Mouse (Mus musculus) lung, embryonic 15.5 days (tissue): ENCODE data around the gene Slc35e4. TPM values are rescaled to one million over a fixed set of nuclear protein-coding genes. Genes with fewer than 3 reads are reported as not detected.
A peak's percentile ranks its signal among the peaks of the same experiment; 100 is the strongest.
"Not testable (repeated sequence)": the region's sequence is repeated elsewhere in the genome, so short reads cannot be mapped to it uniquely, and the experiment has no call there.

Source experiments
- ATAC-seq: fragments of 200-750 bp; cut with Nextera tagmentation; 2 replicates; pipeline ENCODE4 v1.8.0; 2017; ENCODE audit warnings: moderate number of reproducible peaks, borderline replicate concordance; ENCODE audit not compliant: low FRiP score, low TSS enrichment; ENCODE audit errors: extremely low read depth
- H3K27ac ChIP-seq: fragments of 300-500 bp; sonication (generic); 2 replicates; pipeline ENCODE4 v1.5.1; 2015; ENCODE audit warnings: moderate library complexity, mild to moderate bottlenecking, inconsistent platforms
- H3K27me3 ChIP-seq: fragments of 300-500 bp; sonication (generic); 2 replicates; pipeline ENCODE4 v1.6.1; 2015; ENCODE audit warnings: inconsistent platforms
- H3K36me3 ChIP-seq: fragments of 300-500 bp; sonication (generic); 2 replicates; pipeline ENCODE4 v1.6.1; 2015; ENCODE audit warnings: inconsistent platforms
- H3K4me1 ChIP-seq: fragments of 300-500 bp; sonication (generic); 2 replicates; pipeline ENCODE4 v1.6.1; 2015; ENCODE audit warnings: inconsistent platforms
- H3K4me2 ChIP-seq: fragments of 300-500 bp; sonication (generic); 2 replicates; pipeline ENCODE4 v1.6.1; 2015; ENCODE audit warnings: inconsistent platforms, mild to moderate bottlenecking, moderate library complexity
- H3K4me3 ChIP-seq: fragments of 300-500 bp; sonication (generic); 2 replicates; pipeline ENCODE4 v1.5.1; 2015; ENCODE audit warnings: mild to moderate bottlenecking, inconsistent platforms
- H3K9ac ChIP-seq: fragments of 300-500 bp; sonication (generic); 2 replicates; pipeline ENCODE4 v1.6.1; 2015; ENCODE audit warnings: inconsistent platforms
- H3K9me3 ChIP-seq: fragments of 300-500 bp; sonication (generic); 2 replicates; pipeline ENCODE4 v1.6.1; 2016; ENCODE audit warnings: inconsistent platforms
- WGBS: fragments of 180-500 bp; shearing (Covaris S2); methylation state at CpG from one replicate; pipeline ENCODE4 v1.1.7; 2015; 5-methylcytosine and 5-hydroxymethylcytosine counted together
- polyA plus RNA-seq: library from polyadenylated mRNA; unstranded; fragments of >200 nt; fragmentation: Nextera tagmentation; extraction: Ambion mirVana; gene quantifications from 2 replicates; pipeline ENCODE4 v1.2.1, GENCODE M21; 2015

Gene Slc35e4
- polyA plus RNA-seq, 1 experiment from 2014 or later, result 3.4 TPM

- Histone ChIP-seq H3K9ac (peak overlapping the region; percentile 51), H3K27ac (peak overlapping the region; percentile 67; the same call in 1 of the 2 replicates), H3K4me1 (peaks cover 38% of the 10 kb centered on the region), H3K9me3 (no peaks in the 10 kb centered on the region), H3K4me3 (peak overlapping the region; percentile 64), H3K36me3 (0 out of 2 replicates have a peak, but pooled peaks cover 3% of the 10 kb centered on the region), H3K27me3 (peaks cover 9% of the 10 kb centered on the region; the same call in 1 of the 2 replicates), H3K4me2 (peak overlapping the region; percentile 95)
- 3% methylated on average over 16 of the region's 16 CpGs for WGBS
- ATAC-seq, result no peak
Measured at GRCm38 (mm10) chr11:3912875-3913271, 1.6 kb downstream of the Slc35e4 start.

GRCm38 (mm10) chr11:3912100-3912874 is 2.2 kb downstream of the Slc35e4 start:
- ATAC-seq, result no peak

GRCm38 (mm10) chr11:3911440-3911839 is 3.0 kb downstream of the Slc35e4 start:
- WGBS, result 88% methylated on average over 6 of the region's 6 CpGs
- H3K9ac ChIP-seq, H3K4me3 ChIP-seq, H3K9me3 ChIP-seq, H3K27me3 ChIP-seq, H3K36me3 ChIP-seq, ATAC-seq, H3K27ac ChIP-seq: not testable (repeated sequence)
- Histone ChIP-seq H3K4me1 (peaks cover 38% of the 10 kb centered on the region), H3K4me2 (peak overlapping the region; percentile 4; the same call in 1 of the 2 replicates)

More at GRCm38 (mm10) chr11:3912100-3912874, 2.2 kb downstream of the Slc35e4 start:
- H3K27ac ChIP-seq, result no peak overlapping the region
- no peaks in the 10 kb centered on the region for H3K36me3 ChIP-seq
- WGBS, result 18% methylated on average over 19 of the region's 19 CpGs
- peaks cover 38% of the 10 kb centered on the region for H3K4me1 ChIP-seq
- H3K4me3 ChIP-seq, result peak overlapping the region; percentile 64
- no peak overlapping the region for H3K9ac ChIP-seq
- peaks cover 9% of the 10 kb centered on the region; the same call in 1 of the 2 replicates for H3K27me3 ChIP-seq
- H3K4me2 ChIP-seq, result peak overlapping the region; percentile 95
- no peaks in the 10 kb centered on the region for H3K9me3 ChIP-seq

GRCm38 (mm10) chr11:3910513-3911310 is 3.8 kb downstream of the Slc35e4 start:
- no peak overlapping the region for H3K27ac ChIP-seq
- peaks cover 9% of the 10 kb centered on the region; the same call in 1 of the 2 replicates for H3K27me3 ChIP-seq
- WGBS, result 59% methylated on average over 5 of the region's 5 CpGs
- ATAC-seq, result no peak
- no peak overlapping the region for H3K4me3 ChIP-seq
- H3K4me1 ChIP-seq, result peaks cover 38% of the 10 kb centered on the region
- H3K9me3 ChIP-seq, result no peaks in the 10 kb centered on the region
- H3K4me2 ChIP-seq, result peak overlapping the region; percentile 4; the same call in 1 of the 2 replicates
- no peak overlapping the region for H3K9ac ChIP-seq
- no peaks in the 10 kb centered on the region for H3K36me3 ChIP-seq

GRCm38 (mm10) chr11:3909236-3909635 is 5.2 kb downstream of the Slc35e4 start:
- Histone ChIP-seq H3K4me3 (no peak overlapping the region), H3K9me3 (no peaks in the 10 kb centered on the region), H3K36me3 (no peaks in the 10 kb centered on the region), H3K4me1 (peaks cover 36% of the 10 kb centered on the region), H3K9ac (no peak overlapping the region), H3K27me3 (peaks cover 9% of the 10 kb centered on the region; the same call in 1 of the 2 replicates), H3K27ac (no peak overlapping the region), H3K4me2 (no peak overlapping the region)
- 89% methylated on average over 4 of the region's 4 CpGs for WGBS
- no peak for ATAC-seq

GRCm38 (mm10) chr11:3905446-3905845 is 9.0 kb downstream of the Slc35e4 start:
- Histone ChIP-seq H3K4me3 (no peak overlapping the region), H3K36me3 (no peaks in the 10 kb centered on the region), H3K9me3 (no peaks in the 10 kb centered on the region), H3K9ac (no peak overlapping the region), H3K27ac (no peak overlapping the region), H3K27me3 (no peaks in the 10 kb centered on the region), H3K4me2 (no peak overlapping the region), H3K4me1 (peaks cover 12% of the 10 kb centered on the region)
- ATAC-seq, result no peak
- WGBS, result 93% methylated on average over 1 of the region's 1 CpGs

GRCm38 (mm10) chr11:3904673-3905072 is 9.8 kb downstream of the Slc35e4 start:
- Histone ChIP-seq H3K27me3 (no peaks in the 10 kb centered on the region), H3K27ac (no peak overlapping the region), H3K4me2 (no peak overlapping the region), H3K9ac (no peak overlapping the region), H3K36me3 (no peaks in the 10 kb centered on the region), H3K9me3 (no peaks in the 10 kb centered on the region), H3K4me3 (no peak overlapping the region), H3K4me1 (peaks cover 7% of the 10 kb centered on the region; the same call in 1 of the 2 replicates)
- no peak for ATAC-seq
- 73% methylated on average over 6 of the region's 6 CpGs for WGBS

- ATAC-seq, result no peak
- Histone ChIP-seq H3K27ac (no peak overlapping the region), H3K4me3 (no peak overlapping the region), H3K4me1 (peaks cover 7% of the 10 kb centered on the region; the same call in 1 of the 2 replicates), H3K27me3 (no peaks in the 10 kb centered on the region), H3K36me3 (no peaks in the 10 kb centered on the region; the same call in 1 of the 2 replicates), H3K9ac (no peak overlapping the region), H3K9me3 (no peaks in the 10 kb centered on the region), H3K4me2 (no peak overlapping the region)
- 63% methylated on average over 5 of the region's 5 CpGs for WGBS
Measured at GRCm38 (mm10) chr11:3903046-3903445, 11.4 kb downstream of the Slc35e4 start.

- ATAC-seq, result no peak
- Histone ChIP-seq H3K27ac (no peak overlapping the region), H3K9ac (no peak overlapping the region), H3K4me1 (peaks cover 7% of the 10 kb centered on the region; the same call in 1 of the 2 replicates), H3K9me3 (no peaks in the 10 kb centered on the region), H3K4me2 (no peak overlapping the region), H3K4me3 (no peak overlapping the region), H3K36me3 (peaks cover under 1% of the 10 kb centered on the region; the same call in 1 of the 2 replicates), H3K27me3 (no peaks in the 10 kb centered on the region)
- 85% methylated on average over 3 of the region's 3 CpGs for WGBS
Measured at GRCm38 (mm10) chr11:3902516-3902915, 11.9 kb downstream of the Slc35e4 start.

GRCm38 (mm10) chr11:3900296-3900695 is 14.2 kb downstream of the Slc35e4 start:
- Histone ChIP-seq H3K4me3 (no peak overlapping the region), H3K27me3 (no peaks in the 10 kb centered on the region), H3K27ac (no peak overlapping the region), H3K9me3 (no peaks in the 10 kb centered on the region), H3K4me2 (no peak overlapping the region), H3K9ac (no peak overlapping the region), H3K36me3 (peaks cover 4% of the 10 kb centered on the region; the same call in 1 of the 2 replicates), H3K4me1 (peaks cover 10% of the 10 kb centered on the region; the same call in 1 of the 2 replicates)
- no peak for ATAC-seq
- 61% methylated on average over 6 of the region's 6 CpGs for WGBS

- WGBS, result 72% methylated on average over 1 of the region's 1 CpGs
- Histone ChIP-seq H3K4me3 (no peak overlapping the region), H3K36me3 (peaks cover 4% of the 10 kb centered on the region; the same call in 1 of the 2 replicates), H3K4me2 (no peak overlapping the region), H3K4me1 (peaks cover 7% of the 10 kb centered on the region; the same call in 1 of the 2 replicates), H3K9me3 (no peaks in the 10 kb centered on the region), H3K27me3 (no peaks in the 10 kb centered on the region), H3K27ac (no peak overlapping the region), H3K9ac (no peak overlapping the region)
- no peak for ATAC-seq
Measured at GRCm38 (mm10) chr11:3895933-3896332, 18.5 kb downstream of the Slc35e4 start.
